Mouse (Mus musculus) kidney, adult 2 months (tissue): ENCODE measurements around the gene Zfp280d. TPM values are rescaled to one million over a fixed set of nuclear protein-coding genes. Genes with fewer than 3 reads are reported as not detected.

Experiments used
- DNase-seq: peaks from one replicate; pipeline ENCODE4 v3.0.0; 2021
- H3K27ac ChIP-seq: fragments of 200-500 bp; 2 replicates; pipeline ENCODE4 v1.5.1; 2012; ENCODE audit warnings: low read depth, low read length, control low read depth, inconsistent platforms; ENCODE audit not compliant: insufficient read depth
- H3K27me3 ChIP-seq: fragments of 200-500 bp; replicated peaks from 2 replicates; pipeline ENCODE4 v1.6.1; 2012; ENCODE audit warnings: mild to moderate bottlenecking, moderate library complexity, low read length, inconsistent platforms; ENCODE audit not compliant: control insufficient read depth, insufficient read depth
- H3K36me3 ChIP-seq: fragments of 200-500 bp; 2 replicates; pipeline ENCODE4 v1.6.1; 2012; ENCODE audit warnings: mild to moderate bottlenecking, moderate library complexity, low read length, inconsistent platforms; ENCODE audit not compliant: control insufficient read depth, insufficient read depth
- H3K4me1 ChIP-seq: fragments of 200-500 bp; 2 replicates; pipeline ENCODE4 v1.6.1; 2011; ENCODE audit warnings: low read length; ENCODE audit not compliant: control insufficient read depth, insufficient read depth
- H3K4me3 ChIP-seq: fragments of 200-500 bp; 2 replicates; pipeline ENCODE4 v1.5.1; 2011; ENCODE audit warnings: mild to moderate bottlenecking, low read depth, low read length, control low read depth; ENCODE audit not compliant: insufficient read depth
- CTCF ChIP-seq: fragments of 200-500 bp; conservative IDR thresholded peaks from 2 replicates; pipeline ENCODE4 v1.5.1; 2011; ENCODE audit warnings: low read depth, mild to moderate bottlenecking, control low read depth, low read length, moderate library complexity, mixed read lengths; ENCODE audit not compliant: insufficient read depth, insufficient read length
- POLR2A ChIP-seq: fragments of 200-500 bp; IDR thresholded peaks from one replicate; pipeline ENCODE4 v1.6.1; 2011; ENCODE audit warnings: low read depth, low read length, control low read depth
- WGBS: fragments of 180-500 bp; shearing (Covaris S2); methylation state at CpG from one replicate; pipeline ENCODE4 v1.1.7; 2018; 5-methylcytosine and 5-hydroxymethylcytosine counted together
- polyA plus RNA-seq: library from polyadenylated mRNA; depleted of rRNA; stranded (reverse); fragments of >200 nt; gene quantifications from 2 replicates; pipeline ENCODE4 v1.2.3, GENCODE M21; 2012

The Zfp280d gene
- polyA plus RNA-seq, 1 experiment, result 7.6 TPM

DNA sequence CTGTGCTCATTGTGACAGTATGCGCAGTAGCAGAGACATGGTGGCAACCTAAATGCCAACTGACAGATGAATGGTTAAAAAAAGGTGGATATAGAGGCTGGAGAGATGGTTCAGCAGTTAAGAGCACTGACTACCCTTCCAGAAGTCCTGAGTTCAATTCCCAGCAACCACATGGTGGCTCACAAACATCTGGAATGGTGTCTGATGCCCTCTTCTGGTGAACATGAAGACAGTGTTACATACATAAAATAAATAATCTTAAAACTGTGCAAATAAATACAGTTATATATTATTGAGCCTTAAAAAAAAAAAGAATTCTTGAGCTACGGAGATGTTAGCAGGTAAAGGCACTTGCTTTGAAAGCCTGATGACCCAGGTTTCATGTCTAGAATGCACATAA, 97.7 kb downstream of the Zfp280d start:
- H3K4me1 ChIP-seq, result no peaks in the 10 kb centered on the region
- no peak overlapping the region for H3K27ac ChIP-seq
- no peak overlapping the region for H3K4me3 ChIP-seq
- H3K27me3 ChIP-seq, result no peaks in the 10 kb centered on the region
- 97% methylated on average over 2 of the region's 2 CpGs for WGBS
- no peak for DNase-seq
- TF ChIP-seq POLR2A, result no peak
- TF ChIP-seq CTCF, result no peak
- no peaks in the 10 kb centered on the region for H3K36me3 ChIP-seq

DNA sequence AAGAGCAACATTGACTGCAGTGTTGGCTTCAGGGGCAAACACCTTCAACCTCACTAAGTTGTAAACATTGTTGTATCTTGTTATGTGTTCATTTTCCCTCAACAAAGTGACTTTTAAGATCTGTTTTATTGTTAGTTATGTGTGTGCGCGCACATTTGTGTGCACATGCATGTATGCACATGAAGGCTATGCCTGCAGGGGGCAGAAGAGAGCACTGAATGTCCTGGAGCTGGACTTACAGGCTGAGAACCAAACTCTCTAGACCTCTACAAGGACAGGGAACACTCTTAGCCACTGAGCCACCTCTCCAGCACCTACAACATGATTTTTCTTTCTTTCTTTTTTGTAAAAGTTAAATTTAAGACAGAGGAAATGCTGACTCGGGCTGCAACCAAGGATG, 99.4 kb downstream of the Zfp280d start:
- no peak for DNase-seq
- TF ChIP-seq POLR2A (no peak), CTCF (peak; percentile 27; the same call in 1 of the 2 replicates)
- no peak overlapping the region for H3K4me3 ChIP-seq
- H3K4me1 ChIP-seq, result no peaks in the 10 kb centered on the region
- no peaks in the 10 kb centered on the region for H3K27me3 ChIP-seq
- no peaks in the 10 kb centered on the region for H3K36me3 ChIP-seq
- 94% methylated on average over 3 of the region's 3 CpGs for WGBS
- no peak overlapping the region for H3K27ac ChIP-seq

DNA sequence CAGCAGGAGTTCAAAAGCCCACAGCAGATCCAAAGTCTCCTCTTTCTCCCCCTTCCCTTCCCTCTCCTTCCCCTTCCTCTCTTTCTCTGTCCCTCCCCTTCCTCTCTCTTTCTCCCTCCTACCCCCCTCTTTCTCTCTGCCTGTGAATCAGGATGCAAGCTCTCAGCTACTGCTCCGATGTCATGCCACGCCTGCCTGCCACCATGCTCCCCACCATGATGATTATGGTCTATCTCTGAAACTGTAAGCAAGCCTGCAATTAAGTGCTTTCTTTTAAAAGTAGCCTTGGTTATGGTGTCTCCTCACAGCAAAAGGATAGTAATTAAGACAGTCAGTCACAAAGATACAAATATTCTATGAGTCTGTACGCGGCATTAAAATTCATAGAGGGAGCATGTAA, 100.3 kb downstream of the Zfp280d start:
- no peaks in the 10 kb centered on the region for H3K36me3 ChIP-seq
- 81% methylated on average over 4 of the region's 4 CpGs for WGBS

DNA sequence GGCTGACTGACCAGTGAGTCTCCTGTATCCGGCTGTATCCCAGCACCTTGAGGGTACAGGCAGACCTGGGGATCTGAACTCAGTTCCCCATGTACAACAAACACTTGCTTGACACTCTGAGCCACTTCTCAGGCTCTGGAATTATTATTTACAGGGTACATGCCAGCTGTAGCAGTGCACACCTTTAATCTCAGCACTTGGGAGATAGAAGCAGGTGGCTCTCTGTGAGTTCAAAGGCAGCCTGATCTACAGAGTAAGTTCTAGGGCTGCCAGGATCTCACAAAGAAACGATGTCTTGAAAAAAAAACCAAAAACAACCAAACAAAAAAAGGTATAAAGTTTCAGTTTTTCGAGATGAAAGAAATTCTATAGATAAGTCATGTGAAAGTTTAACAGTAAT, 101.0 kb downstream of the Zfp280d start:
- WGBS, result 75% methylated on average over 3 of the region's 3 CpGs
- Histone ChIP-seq H3K27me3 (no peaks in the 10 kb centered on the region), H3K4me3 (no peak overlapping the region), H3K27ac (no peak overlapping the region), H3K36me3 (no peaks in the 10 kb centered on the region), H3K4me1 (no peaks in the 10 kb centered on the region)
- no peak for TF ChIP-seq POLR2A
- TF ChIP-seq CTCF, result no peak
- no peak for DNase-seq

More for the DNA sequence above, 100.3 kb downstream of the Zfp280d start:
- TF ChIP-seq CTCF (no peak), POLR2A (no peak)
- no peaks in the 10 kb centered on the region for H3K4me1 ChIP-seq
- H3K27me3 ChIP-seq, result no peaks in the 10 kb centered on the region
- DNase-seq, result no peak
- no peak overlapping the region for H3K4me3 ChIP-seq
- no peak overlapping the region for H3K27ac ChIP-seq

DNA sequence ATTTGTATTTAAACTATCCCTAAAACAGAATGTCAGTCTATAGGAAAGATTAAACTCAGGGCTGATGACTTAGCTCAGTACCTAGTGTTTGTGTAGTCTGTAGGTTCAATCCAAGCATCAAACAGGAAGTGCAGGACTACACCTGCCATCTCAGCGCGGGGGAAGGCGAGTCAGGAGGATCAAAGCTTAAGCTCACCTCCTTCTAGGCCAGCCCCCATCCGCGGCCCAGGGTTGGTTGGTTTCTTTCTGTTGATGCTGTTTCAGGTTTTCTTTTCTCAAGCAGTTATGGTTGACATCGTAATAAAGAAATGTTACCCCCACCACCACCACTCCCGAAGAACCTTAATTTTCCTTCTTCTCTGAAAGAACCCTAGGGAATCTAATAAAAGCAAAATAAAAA, 111.1 kb downstream of the Zfp280d start:
- TF ChIP-seq CTCF, result no peak
- TF ChIP-seq POLR2A, result no peak
- Histone ChIP-seq H3K27me3 (no peaks in the 10 kb centered on the region), H3K27ac (no peak overlapping the region), H3K36me3 (no peaks in the 10 kb centered on the region), H3K4me1 (no peaks in the 10 kb centered on the region), H3K4me3 (no peak overlapping the region)
- no peak for DNase-seq
- WGBS, result 86% methylated on average over 7 of the region's 7 CpGs

DNA sequence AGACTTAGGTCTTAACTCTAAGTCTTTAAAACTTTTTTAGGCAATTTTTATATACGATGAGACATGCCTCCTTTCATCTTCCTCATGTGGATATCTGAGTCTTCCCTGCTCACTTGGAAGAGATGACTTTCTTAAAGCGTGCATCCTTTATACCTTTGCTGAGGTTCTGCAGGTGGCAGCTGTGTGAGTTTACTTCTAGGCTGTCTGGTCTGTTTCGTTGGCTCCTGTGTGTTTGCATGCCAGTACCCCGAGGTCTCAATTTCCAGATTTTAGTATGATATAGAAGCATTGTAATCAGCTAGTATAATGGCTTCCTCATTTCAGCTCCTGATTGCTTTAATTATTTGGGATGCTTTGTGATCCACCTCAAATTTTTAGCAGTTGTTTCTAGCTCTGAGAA, 114.3 kb downstream of the Zfp280d start:
- no peaks in the 10 kb centered on the region for H3K36me3 ChIP-seq
- 84% methylated on average over 4 of the region's 4 CpGs for WGBS
- TF ChIP-seq POLR2A, result no peak
- no peak for TF ChIP-seq CTCF
- no peak for DNase-seq
- H3K4me3 ChIP-seq, result no peak overlapping the region
- H3K27me3 ChIP-seq, result no peaks in the 10 kb centered on the region
- no peaks in the 10 kb centered on the region for H3K4me1 ChIP-seq
- no peak overlapping the region for H3K27ac ChIP-seq

DNA sequence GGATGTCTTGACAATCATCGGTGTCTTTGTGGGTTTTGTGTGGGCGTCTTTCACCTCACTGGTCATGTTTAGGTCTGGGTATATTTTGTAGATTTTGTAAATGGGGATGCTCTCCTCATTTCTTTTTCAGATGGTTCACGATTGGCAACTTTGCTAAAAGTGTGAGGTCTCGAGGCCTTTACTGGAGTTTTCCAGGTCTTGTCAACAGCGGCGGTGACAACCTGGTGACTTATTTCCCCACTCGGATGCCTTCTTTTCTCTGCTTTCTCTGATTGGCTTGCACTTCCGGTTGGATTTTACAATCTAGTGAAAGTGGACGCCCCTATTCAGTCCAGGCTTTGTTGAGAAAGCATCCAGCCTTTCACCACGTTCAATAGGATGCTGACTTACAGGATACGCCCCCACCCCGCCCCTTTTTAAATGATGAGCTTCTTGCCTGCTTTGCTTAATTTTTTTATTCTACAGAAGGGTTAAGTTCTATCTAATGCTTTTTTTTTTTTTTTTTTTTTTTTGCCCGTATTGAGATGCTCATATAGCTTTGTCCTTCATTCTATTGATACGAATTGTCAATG, 114.9 kb downstream of the Zfp280d start:
- no peak for TF ChIP-seq CTCF
- TF ChIP-seq POLR2A, result no peak
- DNase-seq, result no peak
- H3K27ac ChIP-seq, result no peak overlapping the region
- no peaks in the 10 kb centered on the region for H3K4me1 ChIP-seq
- no peaks in the 10 kb centered on the region for H3K27me3 ChIP-seq
- H3K36me3 ChIP-seq, result no peaks in the 10 kb centered on the region
- 68% methylated on average over 14 of the region's 14 CpGs for WGBS
- H3K4me3 ChIP-seq, result no peak overlapping the region

DNA sequence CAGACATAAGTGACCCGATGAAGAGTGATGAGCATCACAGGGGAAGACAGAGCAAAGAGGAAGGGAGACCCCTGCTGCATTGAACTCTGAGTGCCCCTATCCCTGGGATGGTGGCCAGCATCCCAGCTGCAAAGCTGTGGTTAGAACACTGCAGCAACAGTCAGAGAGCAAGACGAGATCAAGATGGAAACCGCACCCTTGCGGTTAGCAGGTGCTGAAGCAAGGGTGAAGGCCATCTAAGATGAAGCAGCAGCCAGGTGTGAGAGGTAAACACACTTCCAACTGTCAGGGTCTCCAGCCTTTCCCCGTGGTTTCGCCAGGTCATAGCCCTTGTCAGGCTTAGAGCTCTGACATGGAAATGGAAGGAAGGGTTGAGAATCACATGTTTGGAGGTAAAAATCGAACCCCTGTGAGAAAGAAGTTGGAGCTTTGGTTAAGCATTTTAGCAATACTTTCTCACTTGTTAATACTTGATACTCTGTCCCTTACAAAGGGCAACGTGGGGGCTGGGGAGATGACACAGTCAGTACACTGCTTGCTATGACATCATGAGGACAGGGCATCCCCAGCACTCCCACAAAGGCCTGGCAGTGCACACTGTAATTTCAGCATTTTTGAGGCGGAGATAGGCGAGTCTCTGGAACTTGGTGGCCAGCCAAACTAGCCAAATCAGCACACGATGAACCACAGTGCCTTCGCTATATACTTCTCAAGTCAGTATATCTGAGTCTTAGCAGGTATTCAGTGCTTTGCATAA, 115.8 kb downstream of the Zfp280d start:
- no peak overlapping the region for H3K27ac ChIP-seq
- H3K4me3 ChIP-seq, result no peak overlapping the region
- no peaks in the 10 kb centered on the region for H3K4me1 ChIP-seq
- TF ChIP-seq CTCF (no peak), POLR2A (no peak)
- H3K27me3 ChIP-seq, result no peaks in the 10 kb centered on the region
- DNase-seq, result no peak
- no peaks in the 10 kb centered on the region for H3K36me3 ChIP-seq
- WGBS, result 77% methylated on average over 12 of the region's 12 CpGs
